Mouse (Mus musculus) neutrophil, adult 59 days (primary cell): ENCODE results near the gene Trim25. TPM values are rescaled to one million over a fixed set of nuclear protein-coding genes. Genes with fewer than 3 reads are reported as not detected.

ENCODE experiments used
- total RNA-seq, 2 experiments: library from RNA; stranded (reverse); gene quantifications; 1 replicate in 1 of 2; 2 replicates in 1 of 2; pipeline ENCODE4 v1.2.4; 2023

Gene Trim25
- 10 to 100 TPM; 65.3 to 71.4 TPM for total RNA-seq

GRCm38 (mm10) chr11:88998974-88999722, at the start of gene Trim25:
TSS of gene Trim25 (plus strand) at chr11:88999376.

GRCm38 (mm10) chr11:88955217-88955969, 43.8 kb upstream of the Trim25 start, which contains the start of gene Scpep1:
TSS of gene Scpep1 (minus strand) at chr11:88955465.

GRCm38 (mm10) chr11:88966881-88967361, 32.3 kb upstream of the Trim25 start, which contains the start of gene Elobl:
TSS of gene Elobl (minus strand) at chr11:88966931.

GRCm38 (mm10) chr11:88970202-88970732, 28.9 kb upstream of the Trim25 start, which contains the start of gene Coil:
TSS of gene Coil (plus strand) at chr11:88970252.

GRCm38 (mm10) chr11:89066750-89067149, 67.6 kb downstream of the Trim25 start, which contains the start of gene Dgke:
TSS of gene Dgke (minus strand) at chr11:89066850.

Other genes starting within 250 kb of the Trim25 start
- 1 to 10 TPM; 2.9 to 3.7 TPM for gene Akap1, start 134.8 kb upstream of the Trim25 start, total RNA-seq
- 10 to 100 TPM; 35.2 to 50.1 TPM for gene Scpep1, start 43.9 kb upstream of the Trim25 start, total RNA-seq
- gene Elobl, start 32.4 kb upstream of the Trim25 start, total RNA-seq = not detected
- 1 to 10 TPM; 3.8 to 5.9 TPM for gene Coil, start 29.1 kb upstream of the Trim25 start, total RNA-seq
- gene Dgke, start 67.5 kb downstream of the Trim25 start, total RNA-seq = 1 to 10 TPM; 1.3 to 1.5 TPM
- not detected for gene Gm525, start 74.5 kb downstream of the Trim25 start, total RNA-seq